Mouse (Mus musculus) megakaryocyte, embryonic 14.5 days (primary cell): ENCODE results near the gene Dgat2. TPM values are rescaled to one million over a fixed set of nuclear protein-coding genes. Genes with fewer than 3 reads are reported as not detected.

Source experiments
- H3K27me3 ChIP-seq: replicated peaks from 2 replicates; pipeline ENCODE3; 2012; ENCODE audit warnings: inconsistent platforms
- H3K36me3 ChIP-seq: replicated peaks from 2 replicates; pipeline ENCODE3; 2012; ENCODE audit warnings: low read length, inconsistent platforms, mixed read lengths
- H3K4me1 ChIP-seq: 2 replicates; pipeline ENCODE4 v1.6.1; 2012; ENCODE audit warnings: inconsistent platforms
- H3K4me3 ChIP-seq: replicated peaks from 2 replicates; pipeline ENCODE3; 2012; ENCODE audit warnings: moderate library complexity, mild to moderate bottlenecking, inconsistent platforms
- H3K9me3 ChIP-seq: 2 replicates; pipeline ENCODE4 v1.6.1; 2012; ENCODE audit warnings: inconsistent platforms
- FLI1 ChIP-seq: IDR thresholded peaks from 2 replicates; pipeline ENCODE4 v1.6.1; 2012; ENCODE audit warnings: low read length, inconsistent platforms, mixed read lengths
- GATA1 ChIP-seq: IDR thresholded peaks from 3 replicates; pipeline ENCODE4 v1.6.1; 2012; ENCODE audit warnings: mixed read lengths, low read length, inconsistent platforms, borderline replicate concordance
- polyA plus RNA-seq: library from polyadenylated mRNA; stranded (reverse); fragments of >175 nt; gene quantifications from 2 replicates; pipeline ENCODE4 v1.2.3, GENCODE M21; 2012; ENCODE audit warnings: low replicate concordance; ENCODE audit not compliant: insufficient read depth

The Dgat2 gene
- polyA plus RNA-seq, 1 experiment = 2.4 TPM

DNA sequence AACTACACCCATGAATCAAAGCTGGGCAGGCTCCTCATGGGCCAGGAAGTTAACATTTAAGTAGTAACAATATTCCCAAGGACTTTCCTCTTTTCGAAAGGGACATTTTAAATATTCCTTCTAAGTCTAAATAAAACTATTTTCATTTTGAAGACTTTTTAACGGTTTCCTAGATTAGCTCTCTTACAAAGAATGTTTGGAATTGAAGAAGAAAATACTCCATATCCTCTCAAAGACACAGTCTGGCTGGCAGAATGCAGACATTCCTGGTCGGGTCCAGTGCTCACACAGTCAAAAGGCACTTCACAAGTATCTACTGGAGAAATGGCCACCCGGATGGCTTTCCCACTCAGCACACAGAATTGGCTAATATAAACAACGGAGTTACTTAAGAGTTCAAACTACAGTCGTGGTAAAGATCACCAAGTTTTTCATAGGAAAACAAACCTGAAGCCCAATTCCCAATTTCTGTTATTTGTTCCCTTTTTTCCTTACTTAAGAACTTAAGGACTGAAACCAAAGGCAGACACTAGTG lies 50.6 kb downstream of the Dgat2 start:
- Histone ChIP-seq H3K27me3 (no peaks in the 10 kb centered on the region), H3K9me3 (peaks cover 8% of the 10 kb centered on the region; the same call in 1 of the 2 replicates), H3K36me3 (peaks cover 22% of the 10 kb centered on the region), H3K4me1 (peaks cover 82% of the 10 kb centered on the region), H3K4me3 (no peak overlapping the region)
- no peak for TF ChIP-seq GATA1

DNA sequence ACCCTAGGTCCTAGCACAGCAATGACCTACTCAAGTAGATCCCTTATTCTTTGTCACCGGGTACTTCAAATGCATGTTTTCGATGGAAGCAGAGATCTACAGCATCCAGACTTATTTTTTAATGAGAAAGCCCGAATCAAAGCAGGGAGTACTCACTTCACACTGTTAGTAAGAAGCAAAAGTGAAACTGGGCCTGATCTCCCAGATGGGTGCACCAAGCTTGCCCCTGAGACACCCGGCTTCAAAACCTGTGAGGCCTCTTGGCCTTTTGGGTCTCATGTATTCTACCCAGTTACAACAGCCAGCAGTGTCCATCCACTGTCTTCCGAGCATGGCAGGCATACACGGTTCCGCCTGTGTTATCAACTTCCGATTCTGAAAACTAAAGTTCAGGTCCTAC lies 53.6 kb downstream of the Dgat2 start:
- TF ChIP-seq FLI1 = no peak
- no peak for TF ChIP-seq GATA1
- Histone ChIP-seq H3K9me3 (peaks cover 12% of the 10 kb centered on the region), H3K36me3 (peaks cover 23% of the 10 kb centered on the region), H3K4me1 (peaks cover 78% of the 10 kb centered on the region), H3K4me3 (peak overlapping the region; percentile 62), H3K27me3 (no peaks in the 10 kb centered on the region)

DNA sequence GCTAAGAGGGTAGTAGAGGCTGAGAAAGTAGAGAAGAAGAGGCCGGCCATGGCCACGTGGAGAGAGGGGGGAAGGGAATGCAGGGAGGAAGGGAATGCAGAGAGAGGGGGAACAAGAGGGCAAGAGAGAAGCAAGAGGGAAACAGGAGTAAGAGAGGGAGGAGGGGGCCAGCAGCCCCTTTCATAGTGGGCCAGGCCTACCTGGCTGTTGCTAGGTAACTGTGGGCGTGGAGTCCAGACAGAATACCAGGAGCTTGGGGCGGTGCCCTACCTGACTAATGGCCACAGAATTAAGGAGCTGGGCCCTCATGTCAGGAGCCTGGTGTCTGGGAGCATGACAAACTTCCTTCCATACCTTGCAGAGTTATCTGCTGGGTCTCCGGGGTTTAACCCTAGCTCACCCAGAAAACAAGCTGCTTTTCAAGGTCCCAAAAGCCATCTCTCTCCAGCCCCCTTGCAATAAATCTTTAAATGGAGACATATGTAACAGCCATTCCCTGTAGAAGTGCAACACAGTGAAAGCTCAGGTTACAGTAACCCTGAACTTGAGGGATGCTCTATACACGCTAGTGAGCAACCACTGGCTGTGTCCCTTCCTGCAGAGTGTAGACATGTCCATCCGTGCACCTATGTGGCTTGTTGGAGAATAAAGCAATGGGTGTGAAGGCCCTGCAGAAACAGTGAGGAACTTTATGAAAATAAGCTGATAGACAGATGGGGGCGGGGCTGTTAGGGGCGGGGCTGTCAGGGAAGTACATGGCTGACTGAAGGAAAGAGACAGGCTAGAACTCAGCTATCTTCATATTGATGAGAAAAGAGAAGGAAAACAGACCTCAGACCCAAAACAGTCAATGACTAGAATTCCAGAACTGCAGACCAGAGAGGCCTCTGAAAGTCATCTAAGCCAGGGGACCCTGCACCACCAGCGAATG lies 54.2 kb downstream of the Dgat2 start:
- Histone ChIP-seq H3K9me3 (peaks cover 13% of the 10 kb centered on the region), H3K27me3 (no peaks in the 10 kb centered on the region), H3K4me3 (peak overlapping the region; percentile 81), H3K4me1 (peaks cover 81% of the 10 kb centered on the region), H3K36me3 (peaks cover 26% of the 10 kb centered on the region)
- TF ChIP-seq FLI1 (no peak), GATA1 (no peak)

DNA sequence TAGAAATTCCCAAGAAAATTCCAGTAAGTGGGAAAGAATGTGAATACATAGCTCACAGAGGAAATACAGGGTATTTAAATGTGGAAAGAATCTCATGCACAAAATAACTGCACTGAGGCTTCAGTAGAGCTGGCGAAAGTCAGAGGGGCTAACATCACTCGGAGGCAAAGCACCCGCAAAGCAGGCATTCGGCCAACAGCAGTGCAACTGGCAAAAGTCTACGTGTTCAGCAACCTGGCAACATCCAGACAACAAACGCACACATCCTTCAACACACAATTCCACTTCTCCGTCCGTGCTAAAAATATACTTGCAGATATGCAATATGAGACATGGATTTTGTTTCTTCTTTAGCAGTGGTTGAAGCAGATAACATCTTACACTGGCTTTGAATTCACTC lies 56.5 kb downstream of the Dgat2 start:
- Histone ChIP-seq H3K9me3 (peaks cover 13% of the 10 kb centered on the region), H3K36me3 (peaks cover 25% of the 10 kb centered on the region), H3K4me1 (peaks cover 78% of the 10 kb centered on the region), H3K4me3 (no peak overlapping the region), H3K27me3 (no peaks in the 10 kb centered on the region)
- TF ChIP-seq GATA1 (no peak), FLI1 (no peak)

DNA sequence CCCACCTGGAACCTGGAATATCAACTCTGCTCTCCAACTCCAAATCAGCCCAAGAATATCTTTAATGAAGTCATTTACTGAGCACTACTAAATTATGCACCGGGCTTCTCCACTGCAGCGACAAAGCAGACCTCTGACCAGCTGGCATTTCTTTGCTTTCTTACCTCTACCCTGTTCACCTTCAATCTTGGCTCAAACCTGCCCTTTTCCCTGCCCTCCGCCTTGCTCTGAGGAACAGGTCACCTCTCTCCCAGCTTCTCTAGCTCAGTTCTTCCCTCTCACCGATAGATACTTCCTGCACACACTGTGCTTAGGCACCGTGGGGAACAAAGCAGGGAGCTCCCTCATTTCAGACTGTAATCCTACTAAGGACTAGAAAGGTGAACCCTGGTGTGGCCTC lies 59.9 kb downstream of the Dgat2 start:
- peaks cover 13% of the 10 kb centered on the region for H3K9me3 ChIP-seq
- no peaks in the 10 kb centered on the region for H3K27me3 ChIP-seq
- H3K4me1 ChIP-seq = peaks cover 78% of the 10 kb centered on the region
- TF ChIP-seq FLI1 (no peak), GATA1 (no peak)
- no peak overlapping the region for H3K4me3 ChIP-seq
- H3K36me3 ChIP-seq = peaks cover 34% of the 10 kb centered on the region

DNA sequence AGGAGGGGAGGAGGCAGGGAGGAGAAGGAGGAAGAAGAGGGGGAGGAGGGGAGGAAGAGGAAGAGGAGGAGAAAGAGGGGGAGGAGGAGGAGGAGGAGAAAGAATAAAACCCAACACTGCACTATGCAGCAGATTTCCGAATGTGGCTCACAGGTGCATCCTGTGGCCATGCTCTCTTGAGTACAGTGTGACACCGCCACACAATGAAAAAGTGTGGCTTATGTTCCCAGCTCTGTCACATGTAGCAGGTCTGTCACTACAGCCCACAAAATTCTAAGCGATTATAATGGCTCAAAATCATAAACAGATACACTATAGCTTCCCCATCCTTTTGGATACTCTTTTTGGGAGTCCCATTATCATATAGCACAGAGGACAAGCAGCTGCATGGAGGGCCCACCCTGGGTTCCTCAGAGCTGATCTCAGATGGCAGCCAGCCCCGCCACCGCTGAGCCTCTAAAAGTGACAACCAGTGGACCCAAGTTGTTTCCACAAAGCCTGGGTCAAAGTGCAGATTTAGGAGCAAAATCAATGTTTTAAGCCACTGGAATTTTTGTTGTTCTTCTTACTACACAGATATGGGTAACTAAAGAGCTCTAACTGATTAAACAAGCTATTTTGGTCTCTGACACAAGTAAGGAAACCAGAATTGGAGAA lies 61.5 kb downstream of the Dgat2 start:
- no peak for TF ChIP-seq GATA1
- TF ChIP-seq FLI1 = no peak

DNA sequence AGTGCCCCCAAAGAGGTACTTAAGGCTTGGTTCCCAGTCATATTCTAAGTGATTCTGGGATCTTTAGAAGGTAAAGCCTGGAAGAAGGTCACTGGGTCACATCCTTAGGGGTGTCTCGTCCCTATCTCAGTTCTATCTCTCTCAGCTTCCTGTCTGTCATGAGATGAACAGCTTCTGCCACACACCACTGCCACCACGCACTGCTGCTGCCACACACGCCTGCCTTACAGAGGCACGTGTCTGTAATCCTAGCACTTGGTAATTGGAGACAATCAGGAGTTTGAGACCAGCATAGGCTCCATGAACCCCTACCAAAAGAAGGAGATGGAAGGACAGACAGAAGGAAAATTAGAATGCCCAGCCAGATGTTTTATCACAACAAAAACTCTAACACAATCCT lies 62.4 kb downstream of the Dgat2 start:
- H3K9me3 ChIP-seq = peaks cover 12% of the 10 kb centered on the region
- peak overlapping the region; percentile 69 for H3K4me3 ChIP-seq
- H3K36me3 ChIP-seq = peaks cover 44% of the 10 kb centered on the region
- TF ChIP-seq FLI1 (no peak), GATA1 (no peak)
- peaks cover 72% of the 10 kb centered on the region for H3K4me1 ChIP-seq
- H3K27me3 ChIP-seq = no peaks in the 10 kb centered on the region

More for the DNA sequence above, 61.5 kb downstream of the Dgat2 start:
- Histone ChIP-seq H3K27me3 (no peaks in the 10 kb centered on the region), H3K36me3 (peaks cover 41% of the 10 kb centered on the region), H3K4me1 (peaks cover 68% of the 10 kb centered on the region), H3K9me3 (peaks cover 13% of the 10 kb centered on the region), H3K4me3 (peak overlapping the region; percentile 50)

DNA sequence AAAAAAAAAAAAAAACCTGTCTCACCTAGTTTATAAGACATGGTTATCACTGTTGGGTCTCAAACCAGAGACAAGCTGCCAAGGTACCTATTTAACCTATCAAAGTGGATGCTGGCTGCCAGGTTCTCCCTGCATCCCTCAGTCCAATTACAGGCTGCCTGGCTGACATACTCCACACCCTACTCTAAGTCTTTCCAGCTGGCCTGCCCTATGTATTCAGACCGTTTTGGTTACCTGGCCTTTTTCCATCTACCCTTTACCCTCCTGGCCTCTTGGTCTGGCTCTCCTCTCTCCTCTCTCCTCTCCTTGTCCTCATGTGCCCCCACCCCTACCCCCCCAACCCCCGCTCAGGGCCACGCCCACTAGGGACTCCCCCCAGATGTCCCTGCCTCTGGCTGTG lies 65.7 kb downstream of the Dgat2 start:
- peaks cover 45% of the 10 kb centered on the region for H3K36me3 ChIP-seq

DNA sequence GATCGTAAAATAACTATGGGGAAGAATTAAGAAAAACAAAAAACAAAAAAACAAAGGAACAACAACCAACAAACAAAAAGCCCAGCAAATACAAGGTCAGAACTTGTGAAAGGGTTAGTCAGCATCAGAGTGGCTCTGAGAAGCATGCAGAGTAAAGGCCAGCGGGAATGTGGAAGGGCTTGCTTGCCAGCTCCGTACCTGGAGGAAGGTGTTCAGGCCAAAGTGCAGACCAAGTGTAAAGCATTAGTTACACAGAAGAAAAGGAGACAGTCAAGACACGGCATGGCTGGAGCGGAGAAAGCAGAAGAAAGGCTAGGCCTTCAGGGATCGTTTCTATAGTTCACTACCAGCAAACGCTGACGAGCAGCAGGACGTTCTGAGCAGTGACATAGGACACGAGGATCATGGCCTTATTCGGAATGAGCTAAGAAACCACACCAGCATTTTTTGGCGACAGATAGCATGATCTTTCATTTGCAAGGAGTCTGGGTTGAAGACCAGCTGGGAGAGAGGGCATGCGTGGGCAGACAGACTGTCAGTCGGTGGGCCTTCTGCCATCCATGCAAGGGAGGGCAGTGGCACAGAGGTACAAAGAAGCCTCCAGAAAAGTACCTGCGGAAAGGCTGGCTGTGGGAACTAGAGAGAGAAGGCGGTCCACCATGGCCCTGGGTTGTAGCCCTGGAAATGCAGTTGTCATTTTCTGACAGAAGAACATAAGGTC lies 68.4 kb downstream of the Dgat2 start:
- Histone ChIP-seq H3K4me3 (no peak overlapping the region), H3K27me3 (no peaks in the 10 kb centered on the region), H3K9me3 (no peaks in the 10 kb centered on the region), H3K4me1 (peaks cover 64% of the 10 kb centered on the region), H3K36me3 (peaks cover 54% of the 10 kb centered on the region)
- TF ChIP-seq FLI1 (no peak), GATA1 (no peak)

More for the DNA sequence above, 65.7 kb downstream of the Dgat2 start:
- TF ChIP-seq GATA1 (no peak), FLI1 (no peak)
- no peaks in the 10 kb centered on the region for H3K9me3 ChIP-seq
- H3K4me3 ChIP-seq = no peak overlapping the region
- H3K27me3 ChIP-seq = no peaks in the 10 kb centered on the region
- H3K4me1 ChIP-seq = peaks cover 78% of the 10 kb centered on the region
